Mouse (Mus musculus) kidney, adult 18-20 months (tissue): Measurements from ENCODE around the gene Amt.
A peak's percentile ranks its signal among the peaks of the same experiment; 100 is the strongest.
"Not testable (repeated sequence)": the region's sequence is repeated elsewhere in the genome, so short reads cannot be mapped to it uniquely, and the experiment has no call there.

Source experiments
- DNase-seq: peaks from one replicate; pipeline ENCODE4 v3.0.0; 2021

Amt gene

DNA sequence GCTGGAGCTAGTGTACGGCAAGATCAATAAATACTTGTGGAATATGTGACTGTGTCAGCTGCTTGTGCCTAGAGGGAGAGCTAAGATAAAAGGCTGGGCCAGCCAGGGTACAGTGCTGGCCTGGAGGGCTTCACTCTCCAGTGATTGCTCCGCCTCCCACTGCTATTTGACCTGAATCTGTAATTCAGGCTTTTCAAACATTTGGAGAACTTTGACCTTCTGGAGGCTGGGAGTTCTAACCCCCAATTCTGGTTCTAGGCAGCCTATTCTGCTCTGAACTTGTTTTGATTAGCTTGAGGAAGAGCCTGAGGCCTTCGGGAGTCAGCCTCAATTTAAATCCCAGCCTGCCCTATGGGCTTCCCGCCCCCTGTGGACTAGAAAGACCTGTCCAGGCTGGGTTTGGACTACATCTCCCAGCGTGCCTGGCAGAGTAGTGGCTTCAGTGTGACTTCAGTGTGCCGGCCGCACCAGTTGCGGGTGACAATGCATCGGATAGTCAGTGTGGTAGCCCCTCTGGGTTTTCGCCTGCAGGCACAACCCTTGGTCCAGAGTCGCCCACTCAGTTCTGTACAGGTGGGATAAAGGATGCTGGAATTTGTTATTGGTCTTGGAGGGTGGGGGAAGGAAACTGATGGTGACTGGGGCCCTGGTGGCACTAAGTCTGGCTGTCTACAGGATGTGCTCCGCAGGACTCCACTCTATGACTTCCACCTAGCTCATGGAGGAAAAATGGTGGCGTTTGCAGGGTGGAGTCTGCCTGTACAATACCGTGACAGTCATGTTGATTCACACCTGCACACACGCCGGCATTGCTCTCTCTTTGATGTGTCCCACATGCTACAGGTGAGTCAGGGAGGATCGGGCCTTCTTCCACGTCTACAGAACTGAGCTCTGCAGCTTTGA is at the start of gene Amt:
Gene Amt, plus strand, starts transcription at position 401 of the 903 bp plus-strand sequence.
- peak; percentile 85 for DNase-seq

DNA sequence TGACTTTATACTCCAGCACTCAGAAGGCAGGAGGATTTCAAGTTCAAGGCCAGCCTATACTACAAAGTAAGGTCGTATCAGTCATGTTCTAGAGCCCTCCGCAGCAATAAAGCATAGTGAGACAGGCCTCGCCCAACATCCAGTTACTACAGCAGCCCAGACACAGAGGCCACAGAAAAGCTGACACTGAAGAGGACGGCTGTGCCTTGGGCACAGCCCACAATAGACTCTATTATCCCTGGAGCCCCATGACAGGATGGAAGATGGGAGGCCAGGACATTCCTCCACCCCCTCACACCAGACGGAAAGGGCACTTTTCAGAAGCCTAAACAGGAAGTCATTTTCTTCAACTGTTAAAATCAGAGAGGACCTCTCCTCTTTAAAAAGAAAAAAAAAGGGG is 47.7 kb upstream of the Amt start:
- DNase-seq = no peak

DNA sequence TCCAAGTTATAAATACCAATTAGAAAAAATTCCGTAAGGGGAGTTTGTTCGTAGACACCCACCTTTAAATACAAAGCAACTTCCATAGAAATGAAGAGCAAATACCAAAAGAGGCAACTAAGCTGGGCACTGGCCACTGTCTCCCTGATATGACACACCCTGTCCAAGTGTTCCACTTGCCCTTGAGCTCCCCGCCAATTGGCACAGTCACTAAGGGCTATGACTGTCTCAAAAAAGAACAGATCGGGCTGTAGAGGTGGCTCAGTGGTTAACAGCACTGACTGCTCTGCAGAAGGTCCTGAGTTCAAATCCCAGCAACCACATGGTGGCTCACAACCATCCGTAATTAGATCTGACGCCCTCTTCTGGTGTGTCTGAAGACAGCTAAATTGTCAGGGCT is 44.8 kb upstream of the Amt start:
- DNase-seq = no peak

DNA sequence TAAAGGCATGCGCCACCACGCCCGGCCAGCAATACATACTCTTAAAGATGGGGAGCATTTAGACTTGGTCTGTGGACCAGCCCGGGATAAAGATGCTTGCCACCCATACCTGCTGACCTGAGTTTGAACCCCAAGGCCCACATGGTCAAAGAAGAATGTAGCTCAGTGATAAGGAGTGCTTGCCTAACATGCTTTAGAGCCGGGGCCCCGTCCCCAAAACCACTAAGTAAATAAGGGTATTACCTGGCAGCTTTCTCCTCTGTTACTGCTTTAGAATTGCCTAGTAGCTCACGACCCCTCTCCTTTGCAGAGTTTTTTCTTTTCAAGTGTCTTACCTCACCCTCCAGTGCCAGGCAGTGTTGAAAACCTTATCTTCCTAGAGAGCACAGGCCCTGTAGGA is 43.9 kb upstream of the Amt start:
- no peak for DNase-seq

DNA sequence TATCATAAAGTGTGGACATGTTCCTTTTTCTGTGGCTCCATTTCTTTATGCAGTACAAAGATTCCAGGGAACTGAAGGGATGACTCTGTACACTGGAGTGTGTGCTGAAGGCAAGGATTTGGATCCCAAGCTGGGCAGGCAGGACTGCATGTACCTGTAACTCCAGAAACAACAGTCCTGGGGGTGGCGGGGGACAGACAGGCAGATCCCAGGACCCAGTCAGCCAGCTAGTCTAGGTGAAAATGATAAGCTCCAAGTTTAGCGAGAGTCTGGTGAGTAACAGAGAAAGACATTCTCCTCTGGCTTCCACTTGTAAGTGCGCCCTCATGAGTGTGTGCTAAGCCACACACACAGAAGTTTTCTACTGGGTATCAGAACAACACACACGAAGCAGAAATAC is 36.1 kb upstream of the Amt start:
- no peak for DNase-seq

DNA sequence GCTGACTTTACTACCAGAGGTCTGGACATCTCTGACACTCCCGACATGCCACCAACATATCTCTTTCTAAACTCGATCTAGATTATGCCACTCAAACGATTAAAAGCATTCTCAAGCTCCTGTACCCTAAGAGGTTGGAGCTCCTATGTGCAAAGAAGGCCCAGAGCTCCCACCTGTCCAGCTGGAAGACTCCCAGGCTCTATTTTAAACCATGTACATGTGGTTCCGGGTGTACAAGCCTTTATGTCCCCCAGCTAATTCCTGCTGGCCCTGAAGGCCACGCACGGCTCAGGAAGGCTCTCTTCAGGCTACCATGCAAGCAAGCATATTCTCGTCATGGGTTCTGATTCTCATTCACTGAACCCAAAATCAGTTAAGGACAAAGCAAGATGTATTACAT is 34.8 kb upstream of the Amt start:
- no peak for DNase-seq

DNA sequence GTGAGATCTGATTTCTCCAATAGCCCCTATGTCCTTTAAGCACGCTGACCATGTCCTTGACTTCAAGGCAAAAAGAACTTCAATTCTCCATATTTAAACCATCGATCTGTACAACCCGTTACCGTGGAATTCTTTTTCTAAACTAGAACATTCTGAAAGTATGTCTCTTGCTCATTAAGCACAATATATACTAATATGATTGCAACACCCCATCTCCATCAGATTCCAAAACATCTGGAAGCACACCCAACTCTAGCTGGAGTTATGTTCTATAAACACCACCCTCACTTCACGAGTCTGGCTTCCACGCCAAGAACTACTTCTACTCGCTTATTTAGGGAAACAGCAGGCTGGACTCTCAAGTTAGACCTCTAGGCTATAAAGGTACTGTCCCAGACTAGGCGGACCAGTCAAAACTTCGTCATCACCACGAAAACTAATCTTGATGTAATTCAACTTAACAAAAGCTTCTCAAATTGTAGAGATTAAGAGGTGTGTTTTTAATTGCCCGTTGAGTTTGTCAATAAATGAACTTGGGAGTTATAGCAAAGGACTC is 34.1 kb upstream of the Amt start:
- DNase-seq = no peak

DNA sequence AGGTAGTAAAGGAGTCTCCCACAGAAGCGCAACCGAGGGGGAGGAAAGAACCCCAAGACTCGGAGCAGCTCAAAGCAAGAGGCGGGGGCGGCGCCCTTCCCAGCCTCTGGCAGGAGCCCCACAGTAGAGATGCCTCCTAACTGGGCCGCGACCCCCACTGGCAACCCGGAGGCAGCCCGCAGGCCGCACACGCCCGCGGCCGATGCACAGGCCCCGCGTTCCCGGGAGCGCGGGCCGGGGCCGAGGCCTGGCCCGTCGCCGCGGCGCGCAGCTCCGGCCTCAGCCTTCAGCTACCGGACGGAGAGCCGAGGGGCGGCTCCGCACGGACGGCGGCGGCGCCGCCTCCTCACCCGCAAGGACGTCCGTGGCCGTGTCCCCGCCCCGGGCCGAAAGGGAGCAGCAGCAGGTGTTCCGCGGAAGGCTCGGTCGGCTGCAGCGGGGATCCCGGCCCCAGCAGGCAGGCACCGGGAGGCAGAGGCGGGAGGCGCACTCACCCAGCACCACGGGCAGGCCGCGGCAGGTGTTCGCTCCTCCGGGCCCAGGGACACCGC is 33.4 kb upstream of the Amt start:
- no peak for DNase-seq

DNA sequence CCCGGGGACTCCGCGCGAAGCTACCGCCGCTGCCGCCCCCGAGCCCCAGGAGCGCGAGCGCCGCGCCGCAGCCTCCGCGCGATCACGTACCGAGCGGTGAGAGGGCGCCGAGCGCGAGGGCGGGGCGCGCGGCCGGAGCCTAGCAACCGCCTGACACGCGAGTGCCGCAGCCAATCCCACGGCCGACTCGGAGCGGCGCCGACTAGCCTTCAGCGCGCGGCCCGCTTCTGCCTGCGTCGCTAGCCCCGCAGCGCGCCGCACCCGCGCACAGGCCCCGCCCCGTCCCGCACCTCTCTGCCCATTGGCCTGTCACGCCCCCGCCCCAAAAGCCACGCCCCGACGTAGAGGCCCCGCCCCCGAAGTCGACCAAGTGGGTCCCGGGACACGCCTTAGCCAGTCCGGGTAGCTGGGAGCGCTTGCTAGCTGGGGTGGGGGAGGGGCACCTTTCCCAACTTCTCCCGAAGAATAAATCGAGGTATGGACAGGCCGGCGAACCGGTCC is 32.9 kb upstream of the Amt start, which contains the start of gene Dag1:
Gene Dag1, minus strand, starts transcription at position 269 of the 501 bp plus-strand sequence.
- peak; percentile 99 for DNase-seq

DNA sequence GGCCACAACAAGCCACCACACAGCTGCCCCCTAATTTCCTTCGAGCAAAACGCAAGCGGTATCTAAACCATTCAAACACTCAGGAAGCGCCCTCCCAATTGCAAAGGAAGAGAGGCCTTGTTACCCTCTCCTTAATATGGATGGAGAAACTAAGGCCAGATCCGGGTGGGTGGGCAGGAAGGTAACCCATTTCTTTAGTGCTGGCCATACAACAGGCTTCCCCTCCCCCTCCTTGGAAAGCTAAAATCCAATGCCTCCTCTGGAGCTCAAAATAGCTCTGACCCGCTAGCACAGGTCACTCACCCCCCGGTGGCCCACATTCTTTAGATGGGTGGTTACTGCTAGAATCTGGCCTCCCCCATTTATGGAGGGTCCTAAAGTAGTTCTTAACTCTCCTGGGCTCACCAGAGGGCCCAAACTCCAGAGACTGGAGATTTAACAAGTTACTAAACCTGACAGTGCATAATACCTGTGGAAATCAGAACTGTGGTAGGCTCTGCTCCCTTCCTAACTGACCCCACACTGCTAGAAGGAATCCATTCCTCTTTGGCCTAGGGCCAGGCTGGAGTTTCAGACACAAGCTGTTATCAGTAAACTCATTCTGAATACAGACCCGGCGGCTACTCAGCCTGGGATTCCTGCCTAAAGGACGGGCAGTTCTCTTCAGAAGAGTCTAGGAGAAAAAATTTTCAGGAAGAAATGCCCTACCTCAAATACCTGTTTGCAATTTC is 32.3 kb upstream of the Amt start:
- DNase-seq = peak; percentile 60

DNA sequence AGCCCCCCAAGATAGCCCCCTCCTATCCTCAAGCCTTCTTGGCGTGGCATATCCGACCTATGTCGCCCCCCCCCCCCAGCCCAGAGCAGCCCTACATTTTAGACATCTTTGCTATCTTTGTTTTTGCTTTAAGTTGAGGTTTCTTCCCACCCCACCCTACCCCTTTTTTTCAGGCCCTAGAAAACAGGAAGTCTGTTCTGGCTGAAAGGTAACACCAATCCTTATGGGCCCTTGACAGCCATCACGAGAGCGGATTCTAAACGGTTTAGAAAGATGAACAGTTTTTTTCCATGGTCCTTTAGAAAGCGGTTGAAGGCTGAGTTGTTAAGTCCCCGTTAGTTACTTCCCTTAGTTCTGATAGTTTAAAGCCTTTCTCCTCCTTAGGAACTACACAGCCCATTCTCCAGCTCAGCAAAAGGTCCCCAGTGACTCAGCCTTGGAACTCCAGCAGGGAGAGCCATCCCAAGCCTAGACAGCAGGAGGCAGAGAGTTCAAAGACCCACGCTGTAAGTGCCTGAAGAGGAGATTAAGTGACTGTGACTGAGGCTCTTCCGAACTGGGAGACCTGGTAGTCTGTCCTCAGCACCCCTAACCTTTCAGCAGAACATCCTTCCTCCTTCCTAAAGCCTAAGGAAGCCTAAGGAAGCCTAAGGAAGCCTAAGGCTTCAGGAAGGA is 30.3 kb upstream of the Amt start:
- no peak for DNase-seq

DNA sequence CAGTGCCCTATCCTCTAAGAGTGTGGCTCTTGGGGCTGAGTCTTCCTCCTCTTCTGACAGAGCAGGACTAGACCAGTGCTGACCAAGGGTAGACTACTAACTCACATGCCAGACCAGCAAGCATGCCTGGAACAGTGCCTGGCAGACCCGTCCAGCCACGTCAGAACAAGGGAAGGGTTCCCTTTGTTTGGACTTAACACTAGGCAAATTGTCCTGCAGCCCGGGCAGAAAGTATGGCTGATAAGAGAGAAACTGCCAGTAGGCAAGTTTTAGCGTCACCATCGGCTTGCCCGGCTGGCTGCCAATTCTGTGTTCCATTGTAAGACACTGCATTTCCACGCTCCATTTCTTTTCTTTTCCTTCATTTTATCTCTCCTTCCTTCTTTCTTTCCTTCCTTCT is 29.0 kb upstream of the Amt start:
- no peak for DNase-seq

DNA sequence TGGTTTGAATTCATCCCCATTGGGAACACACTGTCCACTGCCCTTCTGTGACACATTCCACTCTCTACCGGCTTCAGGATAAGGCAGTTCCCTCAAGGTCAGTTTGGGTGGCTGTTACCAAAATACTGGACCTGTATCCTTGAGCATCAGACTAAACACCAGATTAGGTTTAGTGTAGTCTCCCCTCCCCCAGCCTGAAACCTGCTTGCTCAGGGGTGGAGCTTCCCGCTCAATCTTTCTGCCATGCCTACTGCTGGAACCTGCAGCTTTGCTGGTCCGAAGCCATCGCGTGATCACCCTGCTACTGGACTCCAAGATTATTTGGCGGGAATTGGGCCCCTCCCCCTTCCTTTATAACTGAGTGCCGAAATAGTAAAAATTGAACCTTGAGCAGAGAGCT is 28.0 kb upstream of the Amt start:
- DNase-seq = not testable (repeated sequence)

DNA sequence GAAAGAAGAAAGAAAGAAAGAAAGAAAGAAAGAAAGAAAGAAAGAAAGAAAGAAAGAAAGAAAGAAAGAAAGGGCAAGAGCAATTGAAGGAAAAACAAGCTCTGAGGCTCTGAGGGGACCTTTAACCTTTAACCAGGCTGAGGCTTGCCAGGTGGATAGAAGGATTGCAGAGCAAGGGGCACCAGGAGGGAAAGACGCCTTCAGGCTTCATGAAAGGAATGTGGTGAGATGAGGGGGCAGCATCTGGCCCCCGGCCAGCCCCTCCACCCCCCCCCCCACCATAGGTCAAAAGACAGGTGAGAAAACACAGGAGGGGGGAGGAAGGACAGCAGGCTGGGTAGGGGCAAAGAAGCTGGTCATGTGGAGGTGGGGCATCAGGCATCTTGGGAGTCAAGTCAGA is 24.7 kb upstream of the Amt start:
- no peak for DNase-seq

DNA sequence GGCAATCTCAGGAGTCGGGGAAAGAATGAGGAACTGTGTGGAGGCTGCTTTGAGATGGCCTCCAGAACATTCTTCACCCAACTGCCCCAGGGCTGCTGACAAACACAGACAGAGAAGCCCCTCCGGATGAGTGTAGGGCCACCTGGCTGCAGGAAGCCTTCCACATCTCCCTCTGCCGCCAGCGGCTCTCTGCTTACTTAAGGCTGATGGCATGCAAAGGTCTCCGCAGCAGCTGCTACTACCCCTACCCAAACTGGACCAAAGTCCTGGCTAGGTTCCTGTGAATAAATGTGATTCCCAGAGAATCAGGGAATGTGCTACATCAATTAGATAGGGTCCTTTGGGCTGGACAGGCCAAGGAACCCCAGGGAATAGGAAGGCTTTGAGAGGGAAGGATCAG is 24.0 kb upstream of the Amt start:
- DNase-seq = no peak

DNA sequence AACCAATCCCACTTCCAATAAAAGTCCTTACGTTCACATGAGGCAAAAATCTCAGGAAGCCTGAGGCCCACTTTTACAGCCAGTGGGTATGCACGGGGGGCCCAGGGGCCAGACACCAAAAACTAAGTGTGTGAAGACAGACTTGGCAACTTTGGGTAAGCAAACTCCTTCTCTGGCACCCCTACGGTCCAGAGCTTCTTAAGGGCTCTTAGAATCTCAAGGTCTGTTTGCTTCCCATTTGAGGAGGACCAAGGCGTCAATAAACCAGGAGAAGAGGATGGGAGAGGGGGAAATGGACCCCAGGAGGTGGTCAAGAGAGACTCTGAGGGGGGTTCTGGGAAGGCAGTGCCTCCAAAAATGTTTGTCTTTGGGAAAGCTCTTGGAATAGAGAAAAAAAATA is 23.2 kb upstream of the Amt start:
- no peak for DNase-seq

DNA sequence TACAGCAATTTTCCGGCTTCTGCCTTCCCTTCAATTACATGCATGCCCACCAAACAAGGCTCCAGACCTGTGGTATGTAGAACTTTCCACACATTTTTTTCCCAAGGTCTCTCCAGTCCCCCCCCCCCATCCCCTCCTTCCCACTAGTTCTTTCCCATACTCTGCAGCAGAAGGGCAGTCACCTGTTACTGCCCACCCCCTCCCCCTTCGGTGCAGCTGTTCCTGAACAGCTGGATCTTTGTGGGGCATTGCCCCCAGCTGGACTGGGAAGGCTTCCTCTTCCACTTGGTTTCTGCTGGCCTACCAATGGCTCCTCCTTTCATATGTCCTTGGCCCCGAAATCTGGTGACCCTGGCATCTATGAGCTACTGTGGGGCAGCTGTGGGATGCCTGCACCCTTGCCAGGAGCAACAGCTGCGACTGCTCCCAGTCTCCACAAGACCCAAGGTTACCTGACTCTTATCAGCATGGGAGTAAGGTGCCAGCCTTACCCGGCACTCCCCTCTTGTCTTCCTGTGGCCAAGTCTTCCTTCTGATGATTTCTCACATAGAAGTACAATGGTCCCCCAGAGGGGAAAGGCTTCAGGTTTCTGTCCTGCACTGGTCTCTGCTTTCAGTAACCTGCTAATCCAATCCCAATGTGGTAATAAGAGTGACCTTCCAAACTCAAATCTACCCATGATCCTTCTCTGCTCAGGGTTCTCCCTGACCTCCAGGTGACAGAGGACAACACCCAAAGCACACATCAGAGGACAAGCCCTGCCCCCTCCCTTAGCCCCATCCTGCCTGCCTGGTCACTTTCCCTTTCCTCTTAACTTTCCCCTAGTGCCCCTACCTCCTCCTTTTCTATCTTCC is 21.9 kb upstream of the Amt start:
- DNase-seq = no peak

DNA sequence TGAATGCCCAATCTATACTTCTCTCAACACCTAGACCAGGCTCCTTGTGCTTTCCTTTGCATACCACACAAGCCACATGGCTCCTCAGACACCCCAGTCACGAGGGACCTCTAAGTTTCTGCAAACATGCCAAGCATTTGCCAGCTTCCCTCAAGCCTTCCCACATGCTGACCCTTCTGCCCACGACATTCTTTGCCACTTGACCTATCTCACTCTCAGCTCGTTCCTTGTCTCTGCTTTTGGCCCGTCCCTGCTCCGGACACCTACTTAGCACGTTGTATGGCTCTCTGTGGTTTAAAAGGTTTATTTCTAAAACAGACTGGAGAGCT is 21.4 kb upstream of the Amt start:
- no peak for DNase-seq

DNA sequence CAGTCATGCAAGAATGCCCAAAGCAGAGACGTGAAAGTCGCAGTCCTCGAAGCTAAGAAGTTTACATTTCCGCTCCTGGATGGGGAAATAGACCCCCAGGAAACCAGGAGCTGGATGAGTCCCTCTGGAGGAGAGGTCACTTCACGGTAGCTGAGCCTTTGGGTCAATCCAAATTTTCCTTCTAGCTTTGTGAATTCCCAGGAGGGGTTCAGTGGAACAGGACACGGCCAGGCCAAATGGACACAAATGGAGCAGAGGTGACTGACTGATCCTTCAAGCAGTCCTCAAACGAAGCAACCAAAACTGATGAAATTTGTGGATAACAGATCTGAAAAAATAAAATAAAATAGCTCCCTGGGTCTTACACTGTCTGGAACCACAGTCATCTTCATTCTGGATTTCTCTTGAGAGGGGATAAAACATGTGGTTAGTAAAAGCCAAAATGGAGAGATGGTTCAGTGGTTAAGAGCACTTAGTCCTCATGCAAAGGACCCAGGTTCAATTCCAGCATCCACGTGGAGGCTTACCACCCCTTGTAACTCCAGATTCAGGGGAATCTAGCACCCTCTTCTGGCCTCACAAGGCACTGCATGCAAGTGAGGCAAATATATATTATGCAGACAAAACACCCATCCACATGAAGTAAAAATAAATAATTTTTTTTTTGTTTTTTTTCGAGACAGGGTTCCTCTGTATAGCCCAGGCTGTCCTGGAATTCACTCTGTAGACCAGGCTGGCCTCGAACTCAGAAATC is 17.8 kb upstream of the Amt start:
- peak; percentile 68 for DNase-seq

DNA sequence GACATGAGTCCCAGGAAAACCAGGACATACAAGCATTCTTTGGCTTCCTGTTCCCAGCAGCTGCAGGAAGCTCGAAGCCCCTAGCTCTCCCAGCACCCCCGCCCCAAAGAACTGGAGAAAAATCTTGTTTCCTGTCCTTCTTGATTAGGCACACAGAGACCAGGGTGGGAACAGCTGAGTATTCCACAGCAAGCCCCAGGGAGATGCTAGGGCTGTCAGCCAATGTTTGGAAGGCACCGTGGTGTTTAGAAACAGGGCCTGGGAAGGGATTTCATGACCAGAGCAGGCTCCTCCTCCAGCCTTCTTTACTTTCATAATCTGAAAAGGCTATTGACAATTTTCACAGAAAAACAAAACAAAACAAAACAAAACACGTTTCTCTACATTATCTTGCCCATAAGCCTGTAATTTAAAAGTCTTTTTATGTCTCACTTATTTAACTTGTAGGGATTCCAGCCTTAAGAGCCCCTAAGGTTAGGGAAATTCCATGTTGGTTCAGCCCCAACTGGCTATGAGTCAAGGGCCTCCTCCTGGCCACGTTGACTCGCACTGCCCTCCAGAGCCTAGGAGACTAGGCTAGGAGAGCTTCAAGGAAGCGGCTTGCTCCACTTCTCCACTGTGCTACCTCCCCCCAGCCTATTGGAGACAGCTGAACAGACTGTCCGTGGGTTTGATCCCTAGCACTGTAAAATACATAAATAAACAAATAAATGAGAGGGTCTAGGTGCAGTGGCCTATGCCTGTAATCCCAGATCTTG is 16.4 kb upstream of the Amt start:
- peak; percentile 57 for DNase-seq
